Mouse (Mus musculus) C2C12 (cell line): ENCODE results near the gene Gm20388.

Experiments used
- CEBPB ChIP-seq: IDR thresholded peaks from one replicate; pipeline ENCODE4 v1.6.1; 2011; ENCODE audit warnings: low read depth, mild to moderate bottlenecking, control low read depth, moderate library complexity
- CTCF ChIP-seq: IDR thresholded peaks from one replicate; pipeline ENCODE4 v1.5.1; 2011; ENCODE audit not compliant: control insufficient read depth, insufficient read depth, insufficient read length
- MAX ChIP-seq: IDR thresholded peaks from one replicate; pipeline ENCODE4 v1.6.1; 2011; ENCODE audit warnings: mild to moderate bottlenecking, control low read depth
- MYOD1 ChIP-seq: IDR thresholded peaks from one replicate; pipeline ENCODE4 v1.6.1; 2011; ENCODE audit warnings: low read depth; ENCODE audit not compliant: control insufficient read depth, insufficient read length
- MYOG ChIP-seq: IDR thresholded peaks from one replicate; pipeline ENCODE4 v1.6.1; 2011; ENCODE audit not compliant: control insufficient read depth, insufficient read length; ENCODE audit errors: extremely low read depth
- USF1 ChIP-seq: IDR thresholded peaks from one replicate; pipeline ENCODE4 v1.6.1; 2011; ENCODE audit warnings: low read depth, mild to moderate bottlenecking, control low read depth, moderate library complexity

- TF ChIP-seq CTCF (no peak), USF1 (no peak), CEBPB (no peak), MAX (no peak), MYOG (no peak), MYOD1 (no peak)
Measured at GRCm38 (mm10) chr8:120539775-120540625, 629.4 kb downstream of the Gm20388 start.
